Mouse (Mus musculus) C2C12 (cell line): ENCODE data around the gene Tbc1d23. TPM values are rescaled to one million over a fixed set of nuclear protein-coding genes. Genes with fewer than 3 reads are reported as not detected.
"Not testable (repeated sequence)": the region's sequence is repeated elsewhere in the genome, so short reads cannot be mapped to it uniquely, and the experiment has no call there.

Experiments used
- H3K27me3 ChIP-seq: one replicate; pipeline ENCODE4 v1.6.1; 2011; ENCODE audit not compliant: control insufficient read depth, insufficient read depth, insufficient read length
- H3K36me3 ChIP-seq: one replicate; pipeline ENCODE4 v1.6.1; 2011; ENCODE audit not compliant: control insufficient read depth, insufficient read depth
- H3K4me3 ChIP-seq: one replicate; pipeline ENCODE4 v1.5.1; 2011; ENCODE audit warnings: mild to moderate bottlenecking, control low read depth; ENCODE audit not compliant: poor library complexity, insufficient read depth, severe bottlenecking
- H3K79me2 ChIP-seq: one replicate; pipeline ENCODE4 v1.6.1; 2011; ENCODE audit not compliant: control insufficient read depth, insufficient read depth
- H3K79me3 ChIP-seq: one replicate; pipeline ENCODE4 v1.6.1; 2011; ENCODE audit warnings: low read depth, control low read depth
- H3ac ChIP-seq: one replicate; pipeline ENCODE3; 2011; ENCODE audit warnings: low read depth; ENCODE audit not compliant: control insufficient read depth, insufficient read length
- CEBPB ChIP-seq: IDR thresholded peaks from one replicate; pipeline ENCODE4 v1.6.1; 2011; ENCODE audit warnings: low read depth, mild to moderate bottlenecking, control low read depth, moderate library complexity
- CTCF ChIP-seq: IDR thresholded peaks from one replicate; pipeline ENCODE4 v1.5.1; 2011; ENCODE audit not compliant: control insufficient read depth, insufficient read depth, insufficient read length
- FOSL1 ChIP-seq: IDR thresholded peaks from one replicate; pipeline ENCODE4 v1.8.0; 2011; ENCODE audit warnings: mild to moderate bottlenecking, low read length; ENCODE audit not compliant: poor library complexity, insufficient read depth, severe bottlenecking
- MAX ChIP-seq: IDR thresholded peaks from one replicate; pipeline ENCODE4 v1.6.1; 2011; ENCODE audit warnings: mild to moderate bottlenecking, control low read depth
- MYOD1 ChIP-seq: IDR thresholded peaks from one replicate; pipeline ENCODE4 v1.6.1; 2011; ENCODE audit warnings: low read depth; ENCODE audit not compliant: control insufficient read depth, insufficient read length
- MYOG ChIP-seq: IDR thresholded peaks from one replicate; pipeline ENCODE4 v1.6.1; 2011; ENCODE audit not compliant: control insufficient read depth, insufficient read length; ENCODE audit errors: extremely low read depth
- USF1 ChIP-seq: IDR thresholded peaks from one replicate; pipeline ENCODE4 v1.6.1; 2011; ENCODE audit warnings: low read depth, mild to moderate bottlenecking, control low read depth, moderate library complexity
- polyA plus RNA-seq: library from polyadenylated mRNA; unstranded; fragments of >200 nt; fragmentation: generic; extraction: Trizol; gene quantifications from one replicate; pipeline ENCODE4 v1.2.1, GENCODE M21; 2012; ENCODE audit warnings: missing spikeins

The Tbc1d23 gene
- polyA plus RNA-seq, 1 experiment = 5.3 TPM

- Histone ChIP-seq H3K79me2 (no peaks in the 10 kb centered on the region), H3K27me3 (no peaks in the 10 kb centered on the region), H3K36me3 (no peaks in the 10 kb centered on the region), H3ac (no peak overlapping the region), H3K4me3 (no peak overlapping the region), H3K79me3 (no peaks in the 10 kb centered on the region)
- TF ChIP-seq CTCF (no peak), MYOG (no peak), MAX (no peak), FOSL1 (no peak), CEBPB (no peak)
These were observed 16.2 kb upstream of the Tbc1d23 start for GRCm38 (mm10) chr16:57247464-57247863.

- H3K4me3 ChIP-seq = no peak overlapping the region
- H3K79me2 ChIP-seq = no peaks in the 10 kb centered on the region
- H3K79me3 ChIP-seq = no peaks in the 10 kb centered on the region
- no peaks in the 10 kb centered on the region for H3K27me3 ChIP-seq
- TF ChIP-seq MYOD1 (peak; percentile 30), FOSL1 (no peak)
- H3K36me3 ChIP-seq = no peaks in the 10 kb centered on the region
- no peak overlapping the region for H3ac ChIP-seq
These were observed 15.3 kb upstream of the Tbc1d23 start for GRCm38 (mm10) chr16:57246596-57246995.

GRCm38 (mm10) chr16:57243858-57244248 lies 12.5 kb upstream of the Tbc1d23 start:
- no peak overlapping the region for H3K4me3 ChIP-seq
- H3K36me3 ChIP-seq = no peaks in the 10 kb centered on the region
- no peaks in the 10 kb centered on the region for H3K27me3 ChIP-seq
- H3K79me2 ChIP-seq = no peaks in the 10 kb centered on the region
- no peak overlapping the region for H3ac ChIP-seq
- TF ChIP-seq CTCF (peak; percentile 61), MYOD1 (no peak)
- no peaks in the 10 kb centered on the region for H3K79me3 ChIP-seq

GRCm38 (mm10) chr16:57243205-57243857 lies 12.0 kb upstream of the Tbc1d23 start:
- H3K27me3 ChIP-seq = no peaks in the 10 kb centered on the region
- no peaks in the 10 kb centered on the region for H3K79me3 ChIP-seq
- H3ac ChIP-seq = no peak overlapping the region
- no peak for TF ChIP-seq MYOG
- TF ChIP-seq MAX = no peak
- TF ChIP-seq CTCF = no peak
- TF ChIP-seq MYOD1 = no peak
- TF ChIP-seq FOSL1 = no peak
- no peak for TF ChIP-seq CEBPB
- TF ChIP-seq USF1 = no peak
- H3K4me3 ChIP-seq = no peak overlapping the region
- no peaks in the 10 kb centered on the region for H3K36me3 ChIP-seq
- no peaks in the 10 kb centered on the region for H3K79me2 ChIP-seq

- no peaks in the 10 kb centered on the region for H3K36me3 ChIP-seq
- TF ChIP-seq MYOD1 = no peak
- TF ChIP-seq USF1 = peak; percentile 43
- no peaks in the 10 kb centered on the region for H3K79me3 ChIP-seq
- H3ac ChIP-seq = no peak overlapping the region
- no peaks in the 10 kb centered on the region for H3K27me3 ChIP-seq
- no peak overlapping the region for H3K4me3 ChIP-seq
- no peaks in the 10 kb centered on the region for H3K79me2 ChIP-seq
These were observed 11.5 kb upstream of the Tbc1d23 start for GRCm38 (mm10) chr16:57242857-57243204.

GRCm38 (mm10) chr16:57235871-57236510 lies 4.7 kb upstream of the Tbc1d23 start:
- no peaks in the 10 kb centered on the region for H3K27me3 ChIP-seq
- no peak overlapping the region for H3K4me3 ChIP-seq
- peaks cover 1% of the 10 kb centered on the region for H3K79me2 ChIP-seq
- H3K36me3 ChIP-seq = no peaks in the 10 kb centered on the region
- no peak overlapping the region for H3ac ChIP-seq
- H3K79me3 ChIP-seq = no peaks in the 10 kb centered on the region
- no peak for TF ChIP-seq MAX
- no peak for TF ChIP-seq MYOD1
- TF ChIP-seq CTCF = no peak
- no peak for TF ChIP-seq MYOG
- no peak for TF ChIP-seq FOSL1
- TF ChIP-seq USF1 = no peak
- no peak for TF ChIP-seq CEBPB

- not testable (repeated sequence) for H3K36me3 ChIP-seq, H3ac ChIP-seq, H3K27me3 ChIP-seq
- Histone ChIP-seq H3K4me3 (peak overlapping the region; percentile 21), H3K79me2 (peaks cover 41% of the 10 kb centered on the region), H3K79me3 (peaks cover 25% of the 10 kb centered on the region)
These were observed 620 bp upstream of the Tbc1d23 start for GRCm38 (mm10) chr16:57231937-57232310.
